Mouse (Mus musculus) hindbrain, embryonic 13.5 days (tissue): ENCODE data around the gene Ube2m. TPM values are rescaled to one million over a fixed set of nuclear protein-coding genes. Genes with fewer than 3 reads are reported as not detected.
"Not testable (repeated sequence)": the region's sequence is repeated elsewhere in the genome, so short reads cannot be mapped to it uniquely, and the experiment has no call there.

Experiments used
- ATAC-seq: fragments of 200-750 bp; cut with Nextera tagmentation; 2 replicates; pipeline ENCODE4 v1.8.0; 2017; ENCODE audit warnings: moderate TSS enrichment; ENCODE audit not compliant: low FRiP score
- H3K27ac ChIP-seq: fragments of 300-500 bp; sonication (generic); 2 replicates; pipeline ENCODE4 v1.5.1; 2015; ENCODE audit warnings: inconsistent platforms, mild to moderate bottlenecking, moderate library complexity
- H3K27me3 ChIP-seq: fragments of 300-500 bp; sonication (generic); 2 replicates; pipeline ENCODE4 v1.6.1; 2015; ENCODE audit warnings: mild to moderate bottlenecking, inconsistent platforms
- H3K36me3 ChIP-seq: fragments of 300-500 bp; sonication (generic); 2 replicates; pipeline ENCODE4 v1.6.1; 2015; ENCODE audit warnings: mild to moderate bottlenecking, inconsistent platforms
- H3K4me1 ChIP-seq: fragments of 300-500 bp; sonication (generic); replicated peaks from 2 replicates; pipeline ENCODE4 v1.6.1; 2015; ENCODE audit warnings: inconsistent platforms
- H3K4me2 ChIP-seq: fragments of 300-500 bp; sonication (generic); 2 replicates; pipeline ENCODE4 v1.6.1; 2015; ENCODE audit warnings: inconsistent platforms, mild to moderate bottlenecking, moderate library complexity
- H3K4me3 ChIP-seq: fragments of 300-500 bp; sonication (generic); 2 replicates; pipeline ENCODE4 v1.5.1; 2015; ENCODE audit warnings: mild to moderate bottlenecking, inconsistent platforms
- H3K9ac ChIP-seq: fragments of 300-500 bp; sonication (generic); 2 replicates; pipeline ENCODE4 v1.6.1; 2015; ENCODE audit warnings: mild to moderate bottlenecking, inconsistent platforms
- H3K9me3 ChIP-seq: fragments of 300-500 bp; sonication (generic); 2 replicates; pipeline ENCODE4 v1.6.1; 2016; ENCODE audit warnings: inconsistent platforms
- WGBS: fragments of 180-500 bp; shearing (Covaris S2); methylation state at CpG from one replicate; pipeline ENCODE4 v1.1.7; 2015; 5-methylcytosine and 5-hydroxymethylcytosine counted together
- polyA plus RNA-seq: library from polyadenylated mRNA; unstranded; fragments of >200 nt; fragmentation: Nextera tagmentation; extraction: Ambion mirVana; gene quantifications from 2 replicates; pipeline ENCODE4 v1.2.1, GENCODE M21; 2015

Gene Ube2m
- 80.3 and 95.9 TPM in 2 replicates for polyA plus RNA-seq

DNA sequence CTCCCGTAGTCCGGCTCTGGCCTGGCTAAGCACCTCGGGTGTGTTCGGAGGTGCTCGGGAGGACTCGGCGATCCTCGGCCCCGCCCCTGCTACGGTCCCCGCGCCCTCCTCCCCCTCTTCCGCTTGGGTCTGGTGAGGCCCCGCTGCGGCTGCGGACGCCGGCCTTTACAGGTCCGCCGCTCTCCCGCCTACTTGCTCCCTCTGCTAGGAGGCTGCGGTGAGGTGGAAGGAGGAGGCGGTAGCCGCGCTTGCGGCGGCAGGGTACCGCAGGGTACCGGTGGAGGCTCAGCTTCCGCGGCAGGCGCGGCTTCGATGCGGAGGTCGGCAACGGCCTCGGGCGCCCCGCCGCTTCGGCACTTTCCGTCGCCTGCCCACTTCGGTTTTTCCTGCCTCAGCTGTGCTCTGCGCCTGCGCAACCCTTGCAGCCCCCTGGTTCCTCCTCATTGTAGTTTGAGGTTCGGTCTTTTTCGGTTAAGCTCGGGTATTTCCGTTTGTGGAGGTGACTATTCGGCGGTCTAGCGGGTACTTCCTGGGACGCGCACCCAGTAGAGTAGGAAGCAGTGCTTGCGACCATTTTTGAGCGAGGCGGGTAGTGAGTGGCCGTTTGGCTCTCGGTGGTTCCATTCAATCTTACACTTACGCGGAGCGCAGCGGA is at the start of gene Ube2m:
Gene Ube2m, minus strand, starts transcription at position 375 of the 655 bp plus-strand sequence.
- peak within 1 kb of the TSS; percentile 89 for H3K4me2 ChIP-seq
- peak within 1 kb of the TSS; percentile 80 for H3K4me3 ChIP-seq
- peak; percentile 90 for ATAC-seq
- under 1% methylated on average over 59 of the region's 65 CpGs for WGBS
- H3K27me3 ChIP-seq: peaks cover 25% of the 10 kb centered on the region
- H3K36me3 ChIP-seq: peaks cover 16% of the 10 kb centered on the region
- H3K9ac ChIP-seq: peak within 1 kb of the TSS; percentile 99
- H3K27ac ChIP-seq: peak within 1 kb of the TSS; percentile 100
- peaks cover 46% of the 10 kb centered on the region for H3K4me1 ChIP-seq
- 0 out of 2 replicates have a peak, but pooled peaks cover under 1% of the 10 kb centered on the region for H3K9me3 ChIP-seq

DNA sequence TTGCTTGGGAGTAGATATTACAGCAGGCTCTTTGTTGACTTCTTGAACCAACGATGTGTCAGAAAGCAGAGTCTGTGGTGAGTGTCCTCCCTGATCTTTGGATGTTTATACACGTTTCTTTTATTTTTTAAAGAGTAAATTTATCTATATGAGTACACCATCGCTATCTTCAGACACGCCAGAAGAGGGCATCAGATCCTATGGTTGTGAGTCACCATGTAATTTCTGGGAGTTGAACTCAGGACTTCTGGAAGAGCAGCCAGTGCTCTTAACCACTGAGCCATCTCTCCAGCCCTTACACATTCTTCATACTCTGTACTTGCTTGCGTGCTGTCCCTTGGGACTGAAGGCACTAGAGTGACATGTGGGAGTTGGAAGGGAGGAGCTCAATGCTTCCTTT is 34.2 kb upstream of the Ube2m start:
- Histone ChIP-seq H3K9ac (no peak overlapping the region), H3K36me3 (no peaks in the 10 kb centered on the region), H3K27me3 (no peaks in the 10 kb centered on the region), H3K4me3 (no peak overlapping the region), H3K27ac (no peak overlapping the region), H3K9me3 (no peaks in the 10 kb centered on the region), H3K4me2 (no peak overlapping the region), H3K4me1 (no peaks in the 10 kb centered on the region)
- ATAC-seq: no peak
- 59% methylated on average over 5 of the region's 5 CpGs for WGBS

DNA sequence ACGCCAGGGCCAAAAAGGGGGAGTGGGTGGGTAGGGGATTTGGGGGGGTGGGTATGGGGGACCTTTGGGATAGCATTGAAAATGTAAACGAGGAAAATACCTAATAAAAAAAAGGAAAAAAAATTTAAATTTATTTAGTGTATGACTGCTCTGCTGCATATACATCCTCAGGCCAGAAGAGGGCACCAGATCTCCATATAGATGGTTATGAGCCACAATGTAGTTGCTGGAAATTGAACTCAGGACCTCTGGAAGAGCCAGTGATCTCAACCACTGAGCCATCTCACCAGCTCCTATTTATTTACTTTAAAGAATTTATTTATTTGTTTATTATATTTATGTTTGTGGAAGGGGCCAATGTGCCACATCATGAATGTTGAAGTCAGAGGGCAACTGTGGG is 25.3 kb upstream of the Ube2m start:
- not testable (repeated sequence) for ATAC-seq, H3K4me2 ChIP-seq, H3K9me3 ChIP-seq, H3K27me3 ChIP-seq, H3K4me1 ChIP-seq, H3K4me3 ChIP-seq, H3K9ac ChIP-seq, H3K36me3 ChIP-seq, H3K27ac ChIP-seq
- WGBS: 57% methylated on average over 2 of the region's 2 CpGs

DNA sequence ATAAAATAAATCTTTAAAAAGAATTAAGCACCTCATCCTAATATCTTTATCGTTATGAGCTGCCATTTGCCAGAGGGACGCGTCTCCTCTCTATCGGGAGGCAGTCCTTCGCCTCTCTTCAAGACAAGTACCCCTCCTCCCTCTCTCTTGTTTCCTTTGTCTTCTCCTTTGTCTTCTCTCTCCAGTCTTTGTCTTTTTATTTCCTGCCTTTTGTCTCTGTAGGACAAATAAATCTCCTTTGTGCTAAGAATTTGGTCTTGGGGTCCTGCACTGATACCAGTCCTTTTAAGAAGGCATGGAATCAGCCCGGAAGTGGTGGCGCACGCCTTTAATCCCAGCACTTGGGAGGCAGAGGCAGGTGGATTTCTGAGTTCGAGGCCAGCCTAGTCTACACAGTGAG is 21.5 kb upstream of the Ube2m start:
- Histone ChIP-seq H3K9ac (no peak overlapping the region), H3K27me3 (no peaks in the 10 kb centered on the region), H3K36me3 (no peaks in the 10 kb centered on the region), H3K4me1 (peaks cover 6% of the 10 kb centered on the region; the same call in 1 of the 2 replicates), H3K9me3 (no peaks in the 10 kb centered on the region), H3K27ac (no peak overlapping the region), H3K4me3 (no peak overlapping the region), H3K4me2 (no peak overlapping the region)
- WGBS: 90% methylated on average over 9 of the region's 9 CpGs
- no peak for ATAC-seq

DNA sequence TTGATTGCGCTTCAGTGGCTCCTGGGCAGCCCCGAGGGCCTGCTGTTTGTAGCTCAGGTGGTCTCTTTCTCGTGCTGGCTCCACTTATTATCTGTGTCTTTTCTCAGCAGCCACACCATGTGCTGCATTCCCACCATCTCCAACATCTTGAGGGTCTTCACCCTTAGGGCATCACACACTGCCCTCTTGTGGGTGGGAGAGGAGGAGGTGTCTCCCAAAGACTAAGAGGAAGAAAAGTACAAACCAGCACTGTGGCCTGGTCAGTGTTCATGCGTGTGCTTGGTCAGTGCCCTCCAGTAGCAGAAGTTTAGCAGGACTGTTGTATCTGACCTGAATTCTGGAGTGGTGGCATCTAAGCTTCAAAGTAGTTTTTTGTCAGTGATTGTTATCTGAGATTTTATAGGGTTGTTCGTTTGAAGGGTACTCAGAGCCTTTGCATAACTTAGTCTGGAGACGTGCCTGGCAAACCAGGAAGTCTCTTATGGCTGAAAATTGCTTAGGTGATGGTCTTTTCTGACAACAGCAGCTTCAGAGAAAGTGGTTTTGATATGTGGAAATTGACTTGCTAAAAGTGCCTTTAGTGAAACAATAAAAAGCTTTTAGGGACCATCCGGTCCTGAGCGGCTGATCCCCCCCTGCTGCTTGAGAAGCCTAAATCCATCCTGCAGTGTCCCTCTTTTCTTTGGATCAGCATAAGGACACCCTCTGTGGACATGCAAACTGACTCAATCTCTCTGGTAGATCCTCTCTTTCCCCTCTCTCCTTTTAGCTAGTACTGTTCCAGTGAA is 19.0 kb upstream of the Ube2m start:
- Histone ChIP-seq H3K4me2 (no peak overlapping the region), H3K9me3 (no peaks in the 10 kb centered on the region), H3K27ac (no peak overlapping the region), H3K36me3 (no peaks in the 10 kb centered on the region), H3K9ac (no peak overlapping the region), H3K27me3 (no peaks in the 10 kb centered on the region), H3K4me3 (no peak overlapping the region), H3K4me1 (peaks cover 12% of the 10 kb centered on the region)
- no peak for ATAC-seq
- 60% methylated on average over 8 of the region's 8 CpGs for WGBS

DNA sequence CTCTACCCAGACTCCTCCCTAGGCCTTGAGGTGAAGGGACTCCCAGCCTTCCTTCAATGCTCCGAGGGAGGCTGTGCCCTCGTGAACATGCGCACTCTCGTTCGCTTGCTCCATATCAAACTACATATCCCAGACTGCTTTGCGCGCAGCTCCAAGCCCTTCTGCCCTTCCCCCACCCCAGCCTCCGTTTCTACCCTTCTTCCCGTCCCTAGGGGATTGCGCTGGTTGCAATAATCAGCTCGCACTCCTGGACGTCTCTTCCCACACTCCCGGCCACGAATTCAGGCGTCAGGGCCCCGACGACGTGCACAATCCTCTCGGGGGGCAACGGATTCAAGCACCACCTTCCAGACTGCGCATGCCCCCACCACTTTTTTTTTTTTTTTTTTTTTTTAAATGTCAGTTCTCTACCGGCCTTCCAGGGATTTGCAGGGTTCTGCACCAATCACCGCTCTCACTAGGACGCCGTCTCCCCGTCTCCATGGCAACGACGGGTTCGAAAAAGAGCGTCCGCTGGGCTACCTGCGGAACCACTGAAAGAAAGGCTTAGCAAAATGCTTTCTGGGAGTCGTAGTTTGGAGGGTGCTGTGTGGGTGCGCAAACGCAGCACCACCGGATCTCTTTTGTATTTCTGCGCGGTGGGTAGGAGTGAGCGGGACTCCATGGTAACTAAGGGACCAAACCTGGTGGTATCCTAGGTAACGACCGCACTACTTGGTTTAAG is 16.4 kb upstream of the Ube2m start, which contains the start of gene Mzf1:
Gene Mzf1, minus strand, starts transcription at position 478 of the 724 bp plus-strand sequence.
- peak within 1 kb of the TSS; percentile 56 for H3K4me2 ChIP-seq
- under 1% methylated on average over 41 of the region's 41 CpGs for WGBS
- peak; percentile 95 for ATAC-seq
- no peaks in the 10 kb centered on the region; the same call in 1 of the 2 replicates for H3K36me3 ChIP-seq
- H3K4me3 ChIP-seq: peak within 1 kb of the TSS; percentile 62
- H3K9ac ChIP-seq: peak within 1 kb of the TSS; percentile 75
- no peaks in the 10 kb centered on the region for H3K9me3 ChIP-seq
- H3K27me3 ChIP-seq: no peaks in the 10 kb centered on the region
- H3K27ac ChIP-seq: peak within 1 kb of the TSS; percentile 96
- peaks cover 12% of the 10 kb centered on the region for H3K4me1 ChIP-seq

DNA sequence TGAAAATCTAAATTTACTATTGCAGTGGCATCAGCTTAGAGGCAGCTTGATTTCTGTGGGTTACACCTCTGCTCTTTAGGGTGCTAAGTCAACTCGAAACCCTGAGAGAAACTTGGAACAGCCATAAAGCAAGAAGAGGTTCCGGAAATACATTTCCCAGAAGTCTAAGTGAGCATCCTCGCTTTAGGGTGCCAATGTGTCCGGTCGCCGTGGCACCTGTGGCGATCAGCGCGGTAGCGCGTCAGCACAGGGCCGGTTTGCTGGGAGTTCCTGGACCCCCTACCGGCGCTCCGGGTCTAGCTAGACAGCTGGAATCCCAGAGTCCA is 15.8 kb upstream of the Ube2m start:
- Histone ChIP-seq H3K36me3 (no peaks in the 10 kb centered on the region; the same call in 1 of the 2 replicates), H3K4me3 (peak overlapping the region; percentile 62), H3K4me2 (peak overlapping the region; percentile 54), H3K9me3 (no peaks in the 10 kb centered on the region), H3K4me1 (peaks cover 12% of the 10 kb centered on the region), H3K27ac (peak overlapping the region; percentile 96), H3K27me3 (no peaks in the 10 kb centered on the region), H3K9ac (peak overlapping the region; percentile 75)
- WGBS: 3% methylated on average over 15 of the region's 15 CpGs
- no peak for ATAC-seq

DNA sequence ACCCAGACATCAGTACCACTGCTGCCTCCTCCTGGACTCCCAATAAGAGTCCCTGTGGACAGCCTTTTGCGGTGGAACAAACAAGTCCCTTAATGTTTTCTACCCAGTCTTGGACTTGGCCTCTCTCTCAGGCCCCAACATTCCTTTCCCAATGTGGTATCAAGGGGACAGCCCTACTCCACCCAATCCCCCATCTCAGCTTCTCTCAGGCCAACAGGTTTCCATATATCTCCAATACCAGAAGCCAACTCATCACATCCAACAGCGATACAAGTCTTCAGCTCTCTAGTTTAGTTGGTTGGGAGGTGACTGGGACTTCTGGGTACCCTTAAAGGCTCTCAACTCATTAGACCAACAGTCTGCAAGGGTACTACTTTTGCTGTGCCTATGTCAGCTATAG is 15.4 kb upstream of the Ube2m start:
- 94% methylated on average over 2 of the region's 2 CpGs for WGBS

DNA sequence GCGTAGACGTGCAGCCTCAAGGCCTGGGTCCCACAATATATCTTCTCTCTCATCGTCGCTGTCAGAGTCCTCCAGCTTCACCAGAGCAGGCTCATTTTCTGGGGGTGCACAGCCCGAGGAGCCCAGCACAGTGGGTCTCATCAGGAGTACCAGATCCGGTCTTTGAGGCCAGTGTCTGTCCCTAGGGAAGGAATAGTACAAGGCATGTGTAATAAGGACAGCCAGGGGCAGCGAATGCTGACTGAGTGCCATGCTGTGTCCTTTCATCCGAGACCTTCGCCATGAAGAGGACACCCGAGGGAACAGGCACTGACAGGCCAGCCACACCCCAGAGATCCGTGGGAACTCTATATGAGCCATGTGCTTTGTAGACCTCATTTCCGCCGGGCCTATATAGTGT is 14.9 kb upstream of the Ube2m start:
- H3K9me3 ChIP-seq: no peaks in the 10 kb centered on the region
- H3K4me1 ChIP-seq: peaks cover 12% of the 10 kb centered on the region
- no peak overlapping the region for H3K4me3 ChIP-seq
- H3K9ac ChIP-seq: no peak overlapping the region
- ATAC-seq: no peak
- H3K27me3 ChIP-seq: 0 out of 2 replicates have a peak, but pooled peaks cover 5% of the 10 kb centered on the region
- no peak overlapping the region; the same call in 1 of the 2 replicates for H3K27ac ChIP-seq
- no peaks in the 10 kb centered on the region; the same call in 1 of the 2 replicates for H3K36me3 ChIP-seq
- 89% methylated on average over 13 of the region's 13 CpGs for WGBS
- no peak overlapping the region for H3K4me2 ChIP-seq

More for the DNA sequence above, 15.4 kb upstream of the Ube2m start:
- H3K4me2 ChIP-seq: peak overlapping the region; percentile 54
- H3K36me3 ChIP-seq: no peaks in the 10 kb centered on the region; the same call in 1 of the 2 replicates
- peak overlapping the region; percentile 62 for H3K4me3 ChIP-seq
- 0 out of 2 replicates have a peak, but pooled peaks cover 3% of the 10 kb centered on the region for H3K27me3 ChIP-seq
- H3K4me1 ChIP-seq: peaks cover 12% of the 10 kb centered on the region
- no peak for ATAC-seq
- peak overlapping the region; percentile 75 for H3K9ac ChIP-seq
- peak overlapping the region; percentile 96 for H3K27ac ChIP-seq
- no peaks in the 10 kb centered on the region for H3K9me3 ChIP-seq

DNA sequence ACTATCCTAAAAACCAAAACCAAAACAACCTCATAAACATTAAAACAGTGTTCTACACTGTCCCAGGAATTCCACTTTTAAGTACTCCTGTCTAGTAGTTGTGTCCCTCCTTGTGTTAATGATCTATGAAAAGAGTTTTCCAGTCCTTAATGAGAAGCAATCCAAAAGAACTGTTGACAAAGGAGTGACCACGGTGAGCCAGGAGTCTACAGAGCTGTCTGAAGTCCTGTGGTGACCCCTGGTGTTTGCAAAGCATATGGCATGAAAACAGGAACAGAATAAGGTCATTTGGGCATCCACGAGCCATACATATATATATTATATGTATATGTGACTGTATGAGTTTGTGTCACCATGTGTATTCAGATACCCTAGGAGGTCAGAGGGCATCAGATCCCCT is 8.0 kb upstream of the Ube2m start:
- Histone ChIP-seq H3K9me3 (peaks cover 4% of the 10 kb centered on the region; the same call in 1 of the 2 replicates), H3K36me3 (no peaks in the 10 kb centered on the region; the same call in 1 of the 2 replicates), H3K27ac (no peak overlapping the region), H3K4me1 (peaks cover 18% of the 10 kb centered on the region), H3K4me3 (no peak overlapping the region), H3K27me3 (peaks cover 54% of the 10 kb centered on the region), H3K4me2 (no peak overlapping the region), H3K9ac (no peak overlapping the region)
- WGBS: 11% methylated on average over 2 of the region's 2 CpGs
- ATAC-seq: no peak; the same call in 1 of the 2 replicates

DNA sequence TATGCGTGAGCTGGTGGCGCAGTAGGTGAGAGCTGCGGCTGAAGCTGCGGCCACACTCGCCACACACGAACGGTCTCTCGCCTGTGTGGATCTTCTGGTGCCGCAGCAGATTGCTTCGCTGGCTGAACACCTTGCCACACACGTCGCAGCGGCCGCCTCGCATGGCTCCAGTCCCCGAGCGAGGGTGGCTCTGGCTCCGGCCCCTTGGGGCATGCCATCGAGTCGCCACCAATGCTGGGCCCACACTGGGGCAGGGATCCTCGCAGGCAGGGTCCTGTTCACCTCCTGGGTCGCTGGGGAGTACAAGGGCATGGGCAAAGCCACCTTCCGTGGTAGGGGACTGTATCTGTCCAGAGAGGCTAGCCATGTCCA is 6.2 kb upstream of the Ube2m start:
- H3K27ac ChIP-seq: peak overlapping the region; percentile 73
- H3K9me3 ChIP-seq: peaks cover 4% of the 10 kb centered on the region; the same call in 1 of the 2 replicates
- peaks cover 20% of the 10 kb centered on the region for H3K4me1 ChIP-seq
- no peaks in the 10 kb centered on the region for H3K36me3 ChIP-seq
- WGBS: 2% methylated on average over 23 of the region's 23 CpGs
- H3K4me3 ChIP-seq: peak overlapping the region; percentile 53
- H3K27me3 ChIP-seq: peaks cover 60% of the 10 kb centered on the region
- peak; percentile 22 for ATAC-seq
- H3K9ac ChIP-seq: peak overlapping the region; percentile 85
- H3K4me2 ChIP-seq: peak overlapping the region; percentile 91
